Mouse (Mus musculus) urinary bladder, adult 18-20 months (tissue): ENCODE measurements around the gene Ercc2.

Experiments used
- DNase-seq, 2 experiments: peaks; one replicate each; pipeline ENCODE4 v3.0.0; 2022; ENCODE audit warnings: low spot score in 2 of 2, mixed read lengths in 2 of 2

The Ercc2 gene

GRCm38 (mm10) chr7:19405417-19405816 lies 23.6 kb downstream of the Ercc2 start:
- peak; percentile 55 to 87 for DNase-seq

DNA sequence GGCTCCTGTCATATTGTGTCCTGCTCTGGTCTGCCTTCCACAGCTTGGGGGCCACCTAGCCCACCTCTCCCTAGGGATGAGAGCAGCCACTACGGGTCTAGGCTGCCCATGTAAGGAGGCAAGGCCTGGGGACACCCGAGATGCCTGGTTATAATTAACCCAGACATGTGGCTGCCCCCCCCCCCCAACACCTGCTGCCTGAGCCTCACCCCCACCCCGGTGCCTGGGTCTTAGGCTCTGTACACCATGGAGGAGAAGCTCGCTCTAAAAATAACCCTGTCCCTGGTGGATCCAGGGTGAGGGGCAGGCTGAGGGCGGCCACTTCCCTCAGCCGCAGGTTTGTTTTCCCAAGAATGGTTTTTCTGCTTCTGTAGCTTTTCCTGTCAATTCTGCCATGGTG lies 27.9 kb downstream of the Ercc2 start:
- DNase-seq = no peak

GRCm38 (mm10) chr7:19410766-19411344 lies 29.0 kb downstream of the Ercc2 start:
- peak in 1 of 2 experiments; percentile 22 for DNase-seq

DNA sequence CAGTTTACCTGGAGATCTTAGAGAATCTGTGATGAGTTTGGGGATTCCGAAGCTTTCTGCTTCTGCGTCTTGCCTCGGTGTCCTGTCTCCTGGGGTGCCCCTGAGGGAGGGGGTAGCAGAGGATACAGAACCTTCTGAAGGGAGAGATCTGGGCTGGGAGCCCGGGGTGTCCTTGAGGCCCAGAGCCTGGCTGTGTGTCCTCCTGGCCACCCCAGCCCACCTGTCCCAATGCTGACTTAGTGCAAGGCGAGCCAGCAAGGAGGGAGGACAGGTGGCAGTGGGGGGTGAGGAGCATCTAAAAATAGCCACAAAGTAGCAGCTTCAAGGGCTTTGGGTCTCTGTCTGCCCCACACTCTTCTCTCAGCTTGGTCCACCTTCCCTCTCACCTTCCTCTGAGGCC lies 30.0 kb downstream of the Ercc2 start:
- no peak for DNase-seq

GRCm38 (mm10) chr7:19413525-19413924 lies 31.7 kb downstream of the Ercc2 start:
- no peak for DNase-seq

- no peak for DNase-seq
Measured at GRCm38 (mm10) chr7:19416590-19416989, 34.8 kb downstream of the Ercc2 start.

- peak in 1 of 2 experiments; percentile 16 for DNase-seq
Measured at GRCm38 (mm10) chr7:19420121-19420520, 38.3 kb downstream of the Ercc2 start.

GRCm38 (mm10) chr7:19420821-19421636 lies 39.2 kb downstream of the Ercc2 start:
- peak; percentile 75 to 81 for DNase-seq

DNA sequence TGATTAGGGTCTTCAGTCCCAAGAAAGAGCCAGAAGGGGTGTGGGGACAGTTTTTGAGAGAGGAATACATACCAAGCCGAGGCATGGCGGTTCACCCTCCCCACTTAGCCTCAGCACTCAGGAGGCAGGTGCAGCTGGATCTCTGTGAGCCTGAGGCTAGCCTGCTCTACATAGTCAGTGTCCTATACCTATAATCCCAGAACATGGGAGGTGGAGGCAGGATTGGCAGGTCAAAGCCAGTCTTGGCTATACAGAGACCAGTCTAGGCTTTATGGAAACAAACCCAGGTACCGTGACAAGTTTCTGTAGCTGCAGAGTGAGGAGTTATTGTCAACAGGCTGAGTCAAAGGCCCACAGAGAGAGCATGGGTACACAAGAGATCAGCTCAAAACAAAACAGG lies 41.3 kb downstream of the Ercc2 start:
- no peak for DNase-seq

DNA sequence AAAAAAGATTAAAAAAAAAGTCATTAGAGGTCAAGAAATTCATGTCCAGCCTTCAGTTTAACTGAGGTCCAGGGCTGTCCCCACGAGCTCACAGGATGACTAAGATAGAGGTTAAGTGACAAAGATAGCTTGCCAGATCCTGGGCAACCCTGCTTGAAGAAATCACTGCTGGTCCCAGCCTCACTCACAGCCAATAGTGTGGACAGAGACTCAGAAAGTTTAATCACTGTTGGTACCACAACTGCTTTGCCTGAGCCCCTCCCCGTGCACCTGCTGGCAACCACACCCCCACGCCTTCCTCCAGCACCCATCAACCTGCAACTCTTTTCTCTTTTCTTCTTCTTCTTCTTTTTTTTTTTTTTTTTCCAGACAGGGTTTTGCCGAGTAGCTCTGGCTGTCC lies 42.2 kb downstream of the Ercc2 start:
- DNase-seq = no peak

DNA sequence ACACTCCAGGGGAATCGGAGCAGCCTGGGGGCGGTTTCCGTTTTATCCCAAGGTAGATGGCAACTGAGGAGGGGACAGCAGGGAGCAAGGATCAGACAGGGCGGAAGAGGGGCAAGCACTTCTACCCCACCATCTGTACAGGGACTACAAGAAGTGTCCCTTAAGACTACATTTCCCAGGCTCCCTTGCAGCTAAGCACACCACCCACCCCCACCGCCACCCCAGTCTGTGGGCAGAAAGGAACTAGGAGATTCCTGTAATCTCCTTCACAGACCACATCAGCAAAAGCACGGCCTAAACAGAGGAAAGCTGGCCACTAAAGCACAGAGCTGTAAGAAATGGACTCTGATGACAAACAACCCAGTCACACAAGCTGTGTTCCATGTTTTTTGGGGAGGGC lies 44.5 kb downstream of the Ercc2 start:
- DNase-seq = no peak

- no peak for DNase-seq
Measured at GRCm38 (mm10) chr7:19426888-19427287, 45.1 kb downstream of the Ercc2 start.

DNA sequence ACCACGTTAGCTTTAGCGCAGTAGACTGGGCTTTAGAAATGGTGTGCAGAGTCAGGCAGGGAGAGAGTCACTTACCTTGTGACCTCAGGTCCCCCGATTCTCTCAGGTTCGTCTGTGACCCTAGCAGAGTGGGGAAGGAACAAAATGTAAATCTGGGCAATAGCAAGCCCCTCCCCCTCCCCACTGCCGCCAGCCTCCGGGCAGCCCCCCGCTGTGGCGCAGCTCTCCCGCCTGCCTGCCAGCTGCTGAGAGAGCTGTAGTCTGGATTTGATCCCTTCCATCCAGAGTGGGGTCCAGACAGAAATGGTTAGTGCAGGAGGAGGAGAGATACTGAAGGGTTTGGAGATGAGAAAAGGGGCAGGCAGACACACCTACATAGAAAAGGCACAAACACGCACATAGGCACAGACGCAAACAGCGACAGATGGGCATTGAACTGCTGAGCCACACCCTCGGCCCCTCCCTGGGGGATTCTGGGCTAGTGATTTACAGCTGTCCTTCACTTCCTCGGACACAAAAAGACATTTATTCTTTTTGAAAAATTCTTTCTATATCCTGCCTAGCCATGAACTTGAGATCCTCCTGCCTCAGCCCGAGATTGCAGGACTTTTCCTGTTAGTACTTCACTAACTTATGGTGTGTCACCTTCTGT lies 46.3 kb downstream of the Ercc2 start:
- DNase-seq = no peak

- no peak for DNase-seq
Measured at GRCm38 (mm10) chr7:19429726-19430125, 47.9 kb downstream of the Ercc2 start.

DNA sequence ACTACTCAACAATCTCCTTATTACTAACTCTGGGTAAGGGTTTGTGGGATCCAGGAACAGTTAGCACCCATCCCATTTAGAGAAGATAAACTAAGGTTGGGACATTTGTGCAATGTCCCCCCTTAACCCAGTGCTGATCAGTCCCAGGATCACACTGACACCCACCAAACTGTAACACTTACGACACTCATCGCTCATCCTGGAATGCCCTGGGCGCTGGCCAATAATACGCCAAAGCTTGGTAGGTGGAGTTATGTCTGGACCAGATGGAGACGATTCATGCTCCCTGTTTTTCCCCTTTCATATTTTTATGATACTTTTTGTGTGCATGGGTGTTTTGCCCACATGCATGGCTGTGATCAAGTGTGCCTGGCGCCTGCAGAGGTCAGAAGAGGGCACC lies 48.6 kb downstream of the Ercc2 start:
- no peak for DNase-seq

GRCm38 (mm10) chr7:19432475-19432874 lies 50.7 kb downstream of the Ercc2 start:
- DNase-seq = no peak

DNA sequence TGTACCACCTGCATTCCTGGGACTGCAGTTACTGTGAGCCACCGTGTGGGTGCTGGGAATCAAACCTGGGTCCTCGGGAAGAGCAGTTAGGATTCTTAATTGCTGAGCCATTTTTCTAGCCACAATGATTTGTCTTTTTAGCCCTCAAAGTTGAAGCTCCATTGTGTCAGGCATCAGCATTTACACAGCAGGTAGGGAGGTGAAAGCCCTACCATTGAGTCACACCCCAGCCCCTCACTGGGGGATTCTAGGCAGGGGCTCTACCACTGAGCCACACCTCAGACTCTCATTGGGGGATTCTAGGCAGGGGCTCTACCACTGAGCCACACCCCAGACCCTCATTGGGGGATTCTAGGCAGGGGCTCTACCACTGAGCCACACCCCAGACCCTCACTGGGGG lies 54.5 kb downstream of the Ercc2 start:
- DNase-seq = no peak

- no peak for DNase-seq
Measured at GRCm38 (mm10) chr7:19437048-19437447, 55.2 kb downstream of the Ercc2 start.

DNA sequence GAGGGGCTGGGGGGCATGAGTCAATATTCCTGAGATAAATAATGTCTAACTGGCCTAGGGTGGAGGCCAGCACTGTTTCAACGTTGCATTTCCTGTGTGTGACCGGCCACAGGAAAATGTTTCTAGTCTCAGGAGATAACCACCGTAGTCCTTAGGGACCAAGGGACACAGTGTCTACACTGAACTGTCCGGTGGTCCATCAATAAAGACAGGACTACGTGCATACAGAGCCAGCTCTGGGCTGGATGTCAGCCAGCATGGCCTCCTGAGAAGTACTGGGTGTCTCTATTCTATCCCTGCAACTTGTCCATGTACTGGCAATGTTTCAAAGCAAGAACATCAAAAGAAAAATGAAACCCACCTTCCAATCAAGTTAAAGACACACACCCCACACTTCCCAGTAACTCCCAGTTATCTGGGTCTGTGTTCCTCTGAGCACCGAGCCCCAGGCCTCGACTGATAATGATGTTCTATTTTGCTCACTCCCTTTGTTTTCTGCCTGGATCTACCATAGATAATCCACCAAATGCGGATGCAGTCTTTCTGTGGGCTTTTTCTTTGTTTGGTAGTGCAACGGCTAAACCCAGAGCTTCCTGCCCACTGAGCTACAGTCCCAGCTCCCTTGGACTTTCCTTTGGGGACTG lies 59.8 kb downstream of the Ercc2 start:
- no peak for DNase-seq

DNA sequence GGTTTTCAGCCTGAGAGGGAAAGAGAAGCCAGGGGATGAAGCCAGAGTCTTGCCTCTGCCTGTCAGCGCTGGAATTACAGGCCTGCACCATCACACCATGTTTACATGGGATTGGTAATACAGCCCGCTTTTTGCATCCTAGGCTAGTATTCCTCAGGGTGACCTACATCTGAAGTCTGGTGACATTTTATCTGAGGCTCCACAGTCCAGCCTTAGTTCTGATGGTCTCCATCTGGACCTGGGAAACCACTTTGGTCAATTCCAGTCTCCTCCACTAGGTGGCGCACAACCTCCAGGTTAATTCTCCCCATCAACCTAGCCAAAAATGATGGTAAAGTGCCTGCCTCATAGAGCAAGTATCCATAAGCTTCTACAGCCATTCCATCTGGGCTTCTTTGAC lies 61.5 kb downstream of the Ercc2 start:
- peak; percentile 62 to 80 for DNase-seq

- DNase-seq = no peak
Measured at GRCm38 (mm10) chr7:19444801-19445200, 63.0 kb downstream of the Ercc2 start.
